Mouse (Mus musculus): ENCODE results near the gene Taar8a. TPM values are rescaled to one million over a fixed set of nuclear protein-coding genes. Genes with fewer than 3 reads are reported as not detected.

The Taar8a gene
- total RNA-seq, 2 experiments from 2014 or later = not detected

Other genes starting within 250 kb of the Taar8a start
- gene Vnn3, start 225.0 kb upstream of the Taar8a start, total RNA-seq (2021) = under 1 TPM in 1 of 2 experiments, not detected in 1; 0.21 TPM
- gene Vnn1, start 181.8 kb upstream of the Taar8a start, total RNA-seq (2021) = under 1 TPM; 0.14 to 0.25 TPM
- gene Taar1, start 156.1 kb upstream of the Taar8a start, total RNA-seq (2021) = not detected
- gene Taar2, start 137.9 kb upstream of the Taar8a start, total RNA-seq (2021) = not detected
- gene Taar3, start 126.9 kb upstream of the Taar8a start, total RNA-seq (2021) = not detected
- not detected for gene Taar4, start 116.0 kb upstream of the Taar8a start, total RNA-seq (2021)
- not detected for gene Taar5, start 105.8 kb upstream of the Taar8a start, total RNA-seq (2021)
- gene Taar6, start 90.9 kb upstream of the Taar8a start, total RNA-seq (2021) = not detected
- not detected for gene Taar7a, start 83.0 kb upstream of the Taar8a start, total RNA-seq (2021)
- not detected for gene Taar7b, start 76.6 kb upstream of the Taar8a start, total RNA-seq (2021)
- gene Taar7d, start 49.3 kb upstream of the Taar8a start, total RNA-seq (2021) = not detected
- gene Taar7e, start 38.9 kb upstream of the Taar8a start, total RNA-seq (2021) = not detected
- gene Taar7f, start 27.0 kb upstream of the Taar8a start, total RNA-seq (2021) = not detected
- not detected for gene Taar8b, start 15.8 kb downstream of the Taar8a start, total RNA-seq (2021)
- gene Taar8c, start 25.4 kb downstream of the Taar8a start, total RNA-seq (2021) = not detected
- gene Taar9, start 33.0 kb downstream of the Taar8a start, total RNA-seq (2021) = not detected
- 100 to 1,000 TPM; 122 to 129 TPM for gene Stx7, start 72.8 kb downstream of the Taar8a start, total RNA-seq (2021)
- 1 to 10 TPM; 5.4 to 5.8 TPM for gene Moxd1, start 147.0 kb downstream of the Taar8a start, total RNA-seq (2021)